Mouse (Mus musculus) E14TG2a.4 (cell line): ENCODE results near the gene Slc29a3.
A peak's percentile ranks its signal among the peaks of the same experiment; 100 is the strongest.

Experiments
- CTCF ChIP-seq: conservative IDR thresholded peaks from 2 replicates; pipeline ENCODE4 v1.5.1; 2014; ENCODE audit warnings: low read length
- NANOG ChIP-seq: IDR thresholded peaks from 2 replicates; pipeline ENCODE4 v1.6.1; 2014; ENCODE audit warnings: borderline replicate concordance, low read length, mixed read lengths
- POU5F1 ChIP-seq: IDR thresholded peaks from 2 replicates; pipeline ENCODE4 v1.6.1; 2014; ENCODE audit warnings: low read length, borderline replicate concordance

- TF ChIP-seq CTCF, result peak; percentile 96
- no peak for TF ChIP-seq POU5F1
- TF ChIP-seq NANOG, result no peak
These were observed 4.4 kb upstream of the Slc29a3 start for GRCm38 (mm10) chr10:60756992-60757391.
